Mouse (Mus musculus) MEL (cell line): Measurements from ENCODE around the gene Ccdc137.

Experiments
- BHLHE40 ChIP-seq: IDR thresholded peaks from 2 replicates; pipeline ENCODE4 v1.6.1; 2012; ENCODE audit warnings: low read depth, mild to moderate bottlenecking, inconsistent platforms, low read length, improper control_type of control experiment, borderline replicate concordance
- EP300 ChIP-seq, 2 experiments: IDR thresholded peaks; 2 replicates each; pipeline ENCODE4 v1.6.1; 2011; ENCODE audit warnings: improper control_type of control experiment in 2 of 2, low read length in 2 of 2, low read depth in 1 of 2, mild to moderate bottlenecking in 1 of 2
- NRF1 ChIP-seq: IDR thresholded peaks from 2 replicates; pipeline ENCODE4 v1.6.1; 2014; ENCODE audit warnings: low read depth, mild to moderate bottlenecking, inconsistent platforms, low read length, improper control_type of control experiment, moderate library complexity; ENCODE audit not compliant: poor library complexity, insufficient read depth, severe bottlenecking
- POLR2A ChIP-seq, 2 experiments: IDR thresholded peaks; 2 replicates each; pipeline ENCODE4 v1.6.1; 2011 to 2012; ENCODE audit warnings: low read length in 2 of 2, mild to moderate bottlenecking in 2 of 2, control low read depth in 1 of 2, improper control_type of control experiment in 1 of 2, low read depth in 1 of 2, moderate library complexity in 1 of 2; ENCODE audit not compliant: control insufficient read depth in 1 of 2, insufficient read depth in 1 of 2, poor library complexity in 1 of 2
- USF1 ChIP-seq: IDR thresholded peaks from 2 replicates; pipeline ENCODE4 v1.6.1; 2014; ENCODE audit warnings: low read depth, mild to moderate bottlenecking, inconsistent platforms, low read length, improper control_type of control experiment, moderate library complexity
- USF2 ChIP-seq, 2 experiments: IDR thresholded peaks; 2 replicates each; pipeline ENCODE4 v1.6.1; 2011 to 2012; ENCODE audit warnings: improper control_type of control experiment in 2 of 2, low read length in 2 of 2, borderline replicate concordance in 1 of 2, inconsistent platforms in 1 of 2, low read depth in 1 of 2, mild to moderate bottlenecking in 1 of 2; ENCODE audit not compliant: insufficient read depth in 1 of 2

DNA sequence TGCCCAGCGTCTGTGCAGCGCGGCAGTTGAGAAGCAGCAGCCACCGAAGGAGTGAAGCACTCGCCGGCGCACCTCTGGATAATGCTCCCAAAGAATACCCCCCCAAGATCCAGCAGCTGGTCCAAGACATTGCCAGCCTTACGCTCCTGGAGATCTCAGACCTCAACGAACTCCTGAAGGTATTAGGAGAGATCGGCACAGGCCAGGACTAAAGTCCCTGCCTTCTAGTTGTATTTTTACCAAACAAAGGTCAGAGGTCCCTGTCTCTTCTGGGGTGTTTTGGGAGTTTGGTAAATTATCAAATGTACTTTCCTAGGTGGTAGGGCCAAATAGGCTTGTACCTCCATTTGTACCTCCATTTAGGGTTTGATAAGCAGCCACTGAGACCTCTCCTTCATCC lies 27.3 kb downstream of the Ccdc137 start:
- no peak for TF ChIP-seq NRF1
- TF ChIP-seq BHLHE40 = no peak
- TF ChIP-seq POLR2A (IDR thresholded peaks at IDR 0.05; ENCODE audit: control insufficient read depth in 1 of 2, insufficient read depth in 1 of 2, low read depth in 1 of 2, low read length in 2 of 2, poor library complexity in 1 of 2) = no peak
- no peak for TF ChIP-seq USF1
- TF ChIP-seq EP300 (IDR thresholded peaks at IDR 0.05; ENCODE audit: low read depth in 1 of 2, low read length in 2 of 2) = no peak
- TF ChIP-seq USF2 (IDR thresholded peaks at IDR 0.05; ENCODE audit: borderline replicate concordance in 1 of 2, insufficient read depth in 1 of 2, low read depth in 1 of 2, low read length in 2 of 2) = no peak
